Mouse (Mus musculus): ENCODE measurements at regions not wholly inside any gene's neighbourhood (a gene's known extent, or its start where the extent isn't known, plus 50 kb on each side); places are given as distances from the start of the nearest gene placed in this dataset.

DNA sequence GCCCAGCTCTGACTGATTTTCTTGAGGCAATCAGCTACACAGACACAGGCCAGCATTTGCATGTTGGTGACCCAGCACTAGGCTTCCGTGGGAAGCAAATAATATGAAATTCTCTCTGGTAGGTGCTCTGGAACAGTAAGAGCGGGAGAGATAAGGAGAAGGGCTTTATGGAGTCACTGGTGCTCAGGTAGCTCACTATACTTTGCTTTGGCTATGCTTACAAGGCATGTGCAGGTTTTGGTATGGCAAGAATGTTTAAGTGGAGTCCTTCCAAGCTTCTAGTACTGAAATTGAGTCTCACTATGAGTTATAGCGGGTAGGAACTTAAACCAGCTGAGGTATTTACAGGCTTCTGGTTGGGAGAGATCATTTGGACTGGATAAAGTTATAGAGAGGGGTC is 70.5 kb upstream of the Smc2 start:
- TF ChIP-seq CTCF (IDR thresholded peaks at IDR 0.05; ENCODE audit: extremely low read depth, insufficient read depth, low read length) (no peak), POLR2A (IDR thresholded peaks at IDR 0.05; ENCODE audit: extremely low read depth, insufficient read depth, low read length) (no peak)

Data from cortical plate, adult 2 months (tissue).